Mouse (Mus musculus) midbrain, embryonic 16.5 days (tissue): ENCODE results near the gene Rhox9. TPM values are rescaled to one million over a fixed set of nuclear protein-coding genes. Genes with fewer than 3 reads are reported as not detected.
"Not testable (repeated sequence)": the region's sequence is repeated elsewhere in the genome, so short reads cannot be mapped to it uniquely, and the experiment has no call there.

Experiments used
- ATAC-seq: fragments of 200-750 bp; cut with Nextera tagmentation; 2 replicates; pipeline ENCODE4 v1.8.0; 2017; ENCODE audit warnings: moderate TSS enrichment
- H3K27ac ChIP-seq: fragments of 300-500 bp; sonication (generic); 2 replicates; pipeline ENCODE4 v1.5.1; 2014; ENCODE audit warnings: mild to moderate bottlenecking, low read length, mixed read lengths
- H3K27me3 ChIP-seq: fragments of 300-500 bp; sonication (generic); 2 replicates; pipeline ENCODE4 v1.6.1; 2014; ENCODE audit warnings: low read depth, low read length, mixed read lengths; ENCODE audit not compliant: control insufficient read depth, insufficient read depth
- H3K36me3 ChIP-seq: fragments of 300-500 bp; sonication (generic); 2 replicates; pipeline ENCODE4 v1.6.1; 2014; ENCODE audit warnings: mild to moderate bottlenecking, low read length, moderate library complexity, mixed read lengths; ENCODE audit not compliant: control insufficient read depth, insufficient read depth
- H3K4me1 ChIP-seq: fragments of 300-500 bp; sonication (generic); 2 replicates; pipeline ENCODE4 v1.6.1; 2014; ENCODE audit warnings: mild to moderate bottlenecking, low read length, mixed read lengths; ENCODE audit not compliant: control insufficient read depth, insufficient read depth
- H3K4me2 ChIP-seq: fragments of 300-500 bp; sonication (generic); 2 replicates; pipeline ENCODE4 v1.6.1; 2014; ENCODE audit warnings: mild to moderate bottlenecking, low read length, mixed read lengths
- H3K4me3 ChIP-seq: fragments of 300-500 bp; sonication (generic); 2 replicates; pipeline ENCODE4 v1.5.1; 2014; ENCODE audit warnings: low read depth, mild to moderate bottlenecking, low read length, moderate library complexity, mixed read lengths
- H3K9ac ChIP-seq: fragments of 300-500 bp; sonication (generic); 2 replicates; pipeline ENCODE4 v1.6.1; 2014; ENCODE audit warnings: low read depth, low read length, mixed read lengths
- H3K9me3 ChIP-seq: fragments of 300-500 bp; sonication (generic); replicated peaks from 2 replicates; pipeline ENCODE4 v1.6.1; 2014; ENCODE audit warnings: mild to moderate bottlenecking, low read length, mixed read lengths; ENCODE audit not compliant: control insufficient read depth, poor library complexity, severe bottlenecking
- WGBS: fragments of 180-500 bp; shearing (Covaris S2); extraction: QIAGEN DNeasy Blood & Tissue Kit; methylation state at CpG from one replicate; pipeline ENCODE4 v1.1.7; 2014; 5-methylcytosine and 5-hydroxymethylcytosine counted together
- polyA plus RNA-seq: library from polyadenylated mRNA; unstranded; fragments of >200 nt; fragmentation: Nextera tagmentation; extraction: Ambion mirVana; gene quantifications from 2 replicates; pipeline ENCODE4 v1.2.1, GENCODE M21; 2015

Gene Rhox9
- polyA plus RNA-seq = not detected in 2 replicates

- not testable (repeated sequence) for H3K4me3 ChIP-seq, H3K4me2 ChIP-seq, ATAC-seq, H3K9me3 ChIP-seq, H3K27me3 ChIP-seq, H3K36me3 ChIP-seq, H3K9ac ChIP-seq, H3K27ac ChIP-seq, H3K4me1 ChIP-seq
- WGBS = 90% methylated on average over 10 of the region's 18 CpGs
These were observed at the start of gene Rhox9 for GRCm38 (mm10) chrX:37901670-37902069. Gene Rhox9 (minus strand): TSS chrX:37901770.

- no peak for ATAC-seq
- H3K27ac ChIP-seq = no peak overlapping the region
- 79% methylated on average over 4 of the region's 4 CpGs for WGBS
- H3K9me3 ChIP-seq = no peaks in the 10 kb centered on the region
- H3K4me2 ChIP-seq = no peak overlapping the region
- no peaks in the 10 kb centered on the region for H3K4me1 ChIP-seq
- no peaks in the 10 kb centered on the region for H3K27me3 ChIP-seq
- H3K9ac ChIP-seq = no peak overlapping the region
- no peaks in the 10 kb centered on the region for H3K36me3 ChIP-seq
- no peak overlapping the region for H3K4me3 ChIP-seq
These were observed 14.7 kb upstream of the Rhox9 start for GRCm38 (mm10) chrX:37916311-37916710.

GRCm38 (mm10) chrX:37908581-37908980, 7.0 kb upstream of the Rhox9 start:
- H3K4me1 ChIP-seq = no peaks in the 10 kb centered on the region
- H3K27ac ChIP-seq = no peak overlapping the region
- no peaks in the 10 kb centered on the region for H3K27me3 ChIP-seq
- H3K4me3 ChIP-seq = no peak overlapping the region
- no peak for ATAC-seq
- no peaks in the 10 kb centered on the region for H3K36me3 ChIP-seq
- WGBS = 51% methylated on average over 7 of the region's 7 CpGs
- H3K9me3 ChIP-seq = no peaks in the 10 kb centered on the region
- H3K9ac ChIP-seq = no peak overlapping the region
- no peak overlapping the region for H3K4me2 ChIP-seq

- Histone ChIP-seq H3K36me3 (no peaks in the 10 kb centered on the region), H3K4me1 (no peaks in the 10 kb centered on the region), H3K9me3 (no peaks in the 10 kb centered on the region), H3K9ac (no peak overlapping the region), H3K27me3 (no peaks in the 10 kb centered on the region), H3K27ac (no peak overlapping the region), H3K4me2 (no peak overlapping the region), H3K4me3 (no peak overlapping the region)
- 79% methylated on average over 5 of the region's 5 CpGs for WGBS
- no peak for ATAC-seq
These were observed 2.2 kb upstream of the Rhox9 start for GRCm38 (mm10) chrX:37903727-37904126.

- not testable (repeated sequence) for H3K4me2 ChIP-seq, ATAC-seq, H3K4me1 ChIP-seq, H3K27ac ChIP-seq, H3K9ac ChIP-seq, H3K4me3 ChIP-seq, H3K27me3 ChIP-seq, H3K36me3 ChIP-seq, H3K9me3 ChIP-seq
- WGBS = 90% methylated on average over 9 of the region's 9 CpGs
These were observed 4.4 kb downstream of the Rhox9 start, which contains the start of gene Rhox7b for GRCm38 (mm10) chrX:37897132-37897531. Gene Rhox7b (minus strand): TSS chrX:37897232.

GRCm38 (mm10) chrX:37878844-37879243, 22.7 kb downstream of the Rhox9 start, which contains the start of gene Rhox8:
Gene Rhox8 (minus strand): TSS chrX:37878944.
- ATAC-seq = no peak
- Histone ChIP-seq H3K4me2 (no peak within 1 kb of the TSS), H3K4me1 (no peaks in the 10 kb centered on the region), H3K36me3 (no peaks in the 10 kb centered on the region), H3K27me3 (no peaks in the 10 kb centered on the region), H3K27ac (no peak within 1 kb of the TSS), H3K9ac (no peak within 1 kb of the TSS), H3K9me3 (no peaks in the 10 kb centered on the region), H3K4me3 (no peak within 1 kb of the TSS)
- WGBS = 77% methylated on average over 4 of the region's 4 CpGs

- 97% methylated on average over 2 of the region's 2 CpGs for WGBS
- no peak for ATAC-seq
- H3K27me3 ChIP-seq = no peaks in the 10 kb centered on the region
- no peak overlapping the region for H3K4me3 ChIP-seq
- no peak overlapping the region for H3K4me2 ChIP-seq
- H3K36me3 ChIP-seq = no peaks in the 10 kb centered on the region
- no peaks in the 10 kb centered on the region for H3K4me1 ChIP-seq
- H3K27ac ChIP-seq = no peak overlapping the region
- H3K9me3 ChIP-seq = no peaks in the 10 kb centered on the region
- no peak overlapping the region for H3K9ac ChIP-seq
These were observed 29.9 kb downstream of the Rhox9 start for GRCm38 (mm10) chrX:37871641-37872040.

Other genes starting within 250 kb of the Rhox9 start
- gene Rhox3h, start 233.0 kb downstream of the Rhox9 start, polyA plus RNA-seq = not detected in 2 replicates
- gene Rhox2h, start 228.5 kb downstream of the Rhox9 start, polyA plus RNA-seq = not detected in 2 replicates
- 0.36 and 0.62 TPM in 2 replicates for gene Rhox5, start 96.9 kb downstream of the Rhox9 start, polyA plus RNA-seq
- not detected in 2 replicates for gene Rhox6, start 74.9 kb downstream of the Rhox9 start, polyA plus RNA-seq
- gene Rhox7a, start 70.1 kb downstream of the Rhox9 start, polyA plus RNA-seq = not detected in 2 replicates
- gene Rhox8, start 22.8 kb downstream of the Rhox9 start, polyA plus RNA-seq = not detected in 2 replicates
- gene Rhox7b, start 4.5 kb downstream of the Rhox9 start, polyA plus RNA-seq = not detected in 2 replicates
- not detected in 2 replicates for gene Btg1-ps1, start 117.0 kb upstream of the Rhox9 start, polyA plus RNA-seq
- gene Btg1-ps2, start 141.3 kb upstream of the Rhox9 start, polyA plus RNA-seq = not detected in 2 replicates
- not detected in 2 replicates for gene Rhox10, start 164.7 kb upstream of the Rhox9 start, polyA plus RNA-seq
- not detected in 2 replicates for gene Rhox11, start 183.4 kb upstream of the Rhox9 start, polyA plus RNA-seq
- not detected in 2 replicates for gene Rhox12, start 209.1 kb upstream of the Rhox9 start, polyA plus RNA-seq
- gene Rhox13, start 219.4 kb upstream of the Rhox9 start, polyA plus RNA-seq = not detected in 2 replicates